Mouse (Mus musculus): ENCODE results near the gene Sema7a.

Gene Sema7a

DNA sequence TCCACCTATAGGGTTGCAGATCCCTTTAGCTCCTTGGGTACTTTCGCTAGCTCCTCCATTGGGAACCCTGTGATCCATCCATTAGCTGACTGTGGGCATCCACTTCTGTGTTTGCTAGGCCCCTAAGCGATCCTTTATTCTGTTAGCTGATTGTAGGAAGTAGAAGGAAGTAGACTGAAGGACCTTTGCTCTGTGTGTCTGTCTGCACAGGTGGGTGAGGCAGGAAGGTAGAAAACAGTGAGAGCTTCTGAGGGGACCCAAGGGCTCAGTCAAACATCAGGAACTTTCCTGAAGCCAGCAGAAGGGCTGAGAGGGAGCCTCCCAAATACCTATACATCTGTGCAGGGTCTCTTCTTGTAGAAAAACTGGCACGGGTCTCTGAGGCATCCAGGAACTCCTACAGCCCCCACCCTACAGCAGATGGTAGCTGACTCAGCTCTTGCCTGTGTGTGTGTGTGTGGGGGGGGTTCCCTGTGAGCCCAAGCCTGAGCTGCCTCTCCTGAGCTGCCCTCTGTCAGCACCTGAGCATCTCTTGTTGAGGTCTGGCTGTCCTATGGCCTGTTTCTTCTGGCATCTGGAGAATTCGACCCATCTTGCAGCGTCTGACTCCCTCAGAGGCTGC lies 35.4 kb downstream of the Sema7a start:
- DNase-seq (ENCODE audit: extremely low read depth, low read depth, low spot score), result no peak

GRCm38 (mm10) chr9:57978025-57978424 lies 38.1 kb downstream of the Sema7a start:
- no peak for DNase-seq (ENCODE audit: extremely low read depth, low read depth, low spot score)

- DNase-seq (ENCODE audit: extremely low read depth, low read depth, low spot score), result no peak
Measured at GRCm38 (mm10) chr9:57978858-57979257, 38.9 kb downstream of the Sema7a start.

- DNase-seq (ENCODE audit: extremely low read depth, low read depth, low spot score), result no peak
Measured at GRCm38 (mm10) chr9:57980570-57980969, 40.7 kb downstream of the Sema7a start.

- DNase-seq (ENCODE audit: extremely low read depth, low read depth, low spot score), result no peak
Measured at GRCm38 (mm10) chr9:57985304-57985703, 45.4 kb downstream of the Sema7a start.

GRCm38 (mm10) chr9:57986293-57986692 lies 46.4 kb downstream of the Sema7a start:
- DNase-seq (ENCODE audit: extremely low read depth, low read depth, low spot score), result no peak

DNA sequence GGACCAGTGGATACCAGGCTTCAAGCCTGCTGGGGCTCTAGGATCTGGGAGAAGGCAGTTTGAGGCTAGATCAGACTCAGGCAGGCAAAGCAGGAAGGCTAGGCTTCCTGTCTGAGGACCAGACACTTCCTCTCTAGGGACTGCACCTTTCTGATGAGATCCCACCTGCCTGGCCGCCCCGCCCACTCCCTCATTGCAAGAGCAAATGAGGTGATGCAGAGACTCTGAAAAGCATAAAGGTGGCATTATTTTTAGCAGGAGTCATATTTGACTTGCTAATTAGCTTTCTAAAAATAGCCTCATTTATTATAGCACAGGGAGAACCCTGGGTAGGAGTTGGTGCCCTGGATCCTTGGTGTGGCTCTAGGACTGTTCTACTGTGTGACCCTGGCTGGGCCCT lies 48.2 kb downstream of the Sema7a start:
- DNase-seq (ENCODE audit: extremely low read depth, low read depth, low spot score), result no peak

- DNase-seq (ENCODE audit: extremely low read depth, low read depth, low spot score), result no peak
Measured at GRCm38 (mm10) chr9:57989309-57989708, 49.4 kb downstream of the Sema7a start.

DNA sequence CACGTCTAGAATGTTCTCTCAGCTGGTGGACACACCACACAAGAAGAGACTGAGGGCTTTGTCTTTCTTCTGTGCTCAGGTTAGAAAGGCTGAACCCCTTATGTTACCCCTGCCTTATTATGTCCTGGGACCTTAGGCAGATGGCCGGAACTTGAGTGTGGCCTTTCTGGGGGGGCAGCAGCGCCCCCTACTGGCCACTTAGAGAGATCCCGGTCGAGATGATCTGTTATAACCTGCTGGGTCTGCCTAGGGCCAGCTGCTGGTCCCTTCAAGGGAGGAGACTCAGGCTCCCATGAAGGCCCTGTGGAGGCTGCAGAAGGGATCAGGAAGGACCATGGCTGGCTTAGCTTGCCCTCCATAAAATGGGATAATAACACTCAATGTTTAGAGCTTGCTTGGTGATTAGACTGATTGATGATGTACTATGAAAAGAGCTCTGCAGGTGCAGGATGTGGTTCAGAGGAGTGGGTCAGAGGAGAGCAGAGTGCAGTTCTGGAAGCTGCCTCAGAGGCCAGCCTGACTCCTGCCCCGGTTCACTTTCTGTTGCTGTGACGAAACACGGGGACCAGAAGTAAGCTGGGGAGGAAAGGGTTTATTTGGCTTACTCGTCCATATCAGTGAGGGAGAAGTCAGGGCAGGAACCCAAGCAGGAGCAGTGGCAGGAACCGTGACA lies 50.7 kb downstream of the Sema7a start:
- no peak for DNase-seq (ENCODE audit: extremely low read depth, low read depth, low spot score)

DNA sequence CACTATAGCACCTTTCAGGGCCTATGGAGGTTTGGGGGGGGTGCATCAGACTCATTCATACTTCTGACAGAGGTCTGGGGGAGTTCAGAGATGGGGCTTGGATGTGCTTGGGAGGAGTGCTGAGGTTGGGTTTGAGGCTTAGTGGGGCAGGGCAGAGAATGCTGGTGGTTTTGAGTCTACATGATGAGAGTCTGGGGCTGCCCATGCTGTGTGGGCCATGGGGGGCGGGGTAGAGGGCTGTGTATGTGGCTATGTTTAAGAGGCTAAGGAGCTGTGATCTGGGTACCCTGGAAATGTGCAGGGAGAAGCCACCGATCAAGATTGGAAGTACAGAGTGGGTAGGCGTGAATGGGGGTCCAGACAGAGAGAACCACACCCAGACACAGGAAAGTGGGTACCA lies 52.1 kb downstream of the Sema7a start:
- DNase-seq (ENCODE audit: extremely low read depth, low read depth, low spot score), result no peak

GRCm38 (mm10) chr9:57992781-57993591 lies 53.1 kb downstream of the Sema7a start:
- DNase-seq (ENCODE audit: extremely low read depth, low read depth, low spot score), result no peak

- DNase-seq (ENCODE audit: extremely low read depth, low read depth, low spot score), result no peak
Measured at GRCm38 (mm10) chr9:57995282-57995681, 55.4 kb downstream of the Sema7a start.

- no peak for DNase-seq (ENCODE audit: extremely low read depth, low read depth, low spot score)
Measured at GRCm38 (mm10) chr9:57997511-57998031, 57.7 kb downstream of the Sema7a start.

DNA sequence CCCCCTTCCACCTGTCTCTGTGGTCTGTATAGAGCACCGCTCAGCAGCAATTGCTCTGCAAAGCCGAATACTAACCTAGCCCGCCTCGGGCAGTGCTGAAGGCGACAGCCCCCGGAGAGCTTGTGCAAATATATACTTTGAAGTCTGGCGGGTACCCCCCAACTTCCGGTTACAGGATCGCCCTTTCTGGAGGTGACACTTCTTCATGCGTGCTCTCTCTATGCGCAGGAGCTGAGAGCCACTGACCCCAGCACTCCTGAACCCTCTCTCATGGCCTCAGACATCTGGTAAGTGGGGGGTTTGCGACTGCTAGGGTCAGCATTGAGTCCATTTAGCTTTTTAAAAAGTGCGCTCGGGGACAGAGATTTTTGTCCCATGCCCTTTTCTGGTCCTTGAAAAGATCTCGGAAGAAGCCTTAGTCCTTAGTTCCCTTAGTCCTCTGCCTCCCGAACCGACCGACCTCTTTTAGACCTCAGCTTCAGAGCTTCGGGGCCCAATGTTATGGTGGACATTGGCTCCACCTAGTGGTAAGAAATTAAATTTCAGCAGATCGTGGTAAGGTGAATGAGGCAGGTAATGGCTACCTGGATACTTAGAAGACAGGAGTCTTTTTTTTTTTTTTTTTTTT lies 58.2 kb downstream of the Sema7a start:
- no peak for DNase-seq (ENCODE audit: extremely low read depth, low read depth, low spot score)

DNA sequence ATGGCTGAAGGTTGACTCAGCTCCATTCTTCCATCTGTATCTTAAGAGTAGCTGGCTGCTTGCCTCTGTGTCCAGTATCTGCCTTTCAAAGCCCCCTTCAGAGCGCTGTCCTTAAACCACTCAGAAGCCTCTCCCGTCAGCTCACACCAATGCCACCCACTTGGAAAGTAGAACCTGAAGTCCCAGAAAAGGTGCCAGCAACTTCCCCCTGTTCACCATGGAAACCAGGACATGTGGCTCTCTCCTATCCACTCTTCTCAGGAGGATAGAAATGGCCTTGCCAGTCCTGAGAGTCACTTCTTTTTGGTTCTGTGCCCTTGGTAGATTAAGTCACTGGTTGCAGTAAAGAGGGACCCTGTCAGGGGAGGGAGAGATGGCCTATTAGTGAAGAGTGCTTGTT lies 58.8 kb downstream of the Sema7a start:
- no peak for DNase-seq (ENCODE audit: extremely low read depth, low read depth, low spot score)

GRCm38 (mm10) chr9:57999676-58000075 lies 59.8 kb downstream of the Sema7a start:
- DNase-seq (ENCODE audit: extremely low read depth, low read depth, low spot score), result no peak

- no peak for DNase-seq (ENCODE audit: extremely low read depth, low read depth, low spot score)
Measured at GRCm38 (mm10) chr9:58003272-58003671, 63.4 kb downstream of the Sema7a start.

- no peak for DNase-seq (ENCODE audit: extremely low read depth, low read depth, low spot score)
Measured at GRCm38 (mm10) chr9:58005753-58006461, 66.0 kb downstream of the Sema7a start, which contains the start of gene Cyp11a1. Cyp11a1 (plus strand) TSS chr9:58006411.

DNA sequence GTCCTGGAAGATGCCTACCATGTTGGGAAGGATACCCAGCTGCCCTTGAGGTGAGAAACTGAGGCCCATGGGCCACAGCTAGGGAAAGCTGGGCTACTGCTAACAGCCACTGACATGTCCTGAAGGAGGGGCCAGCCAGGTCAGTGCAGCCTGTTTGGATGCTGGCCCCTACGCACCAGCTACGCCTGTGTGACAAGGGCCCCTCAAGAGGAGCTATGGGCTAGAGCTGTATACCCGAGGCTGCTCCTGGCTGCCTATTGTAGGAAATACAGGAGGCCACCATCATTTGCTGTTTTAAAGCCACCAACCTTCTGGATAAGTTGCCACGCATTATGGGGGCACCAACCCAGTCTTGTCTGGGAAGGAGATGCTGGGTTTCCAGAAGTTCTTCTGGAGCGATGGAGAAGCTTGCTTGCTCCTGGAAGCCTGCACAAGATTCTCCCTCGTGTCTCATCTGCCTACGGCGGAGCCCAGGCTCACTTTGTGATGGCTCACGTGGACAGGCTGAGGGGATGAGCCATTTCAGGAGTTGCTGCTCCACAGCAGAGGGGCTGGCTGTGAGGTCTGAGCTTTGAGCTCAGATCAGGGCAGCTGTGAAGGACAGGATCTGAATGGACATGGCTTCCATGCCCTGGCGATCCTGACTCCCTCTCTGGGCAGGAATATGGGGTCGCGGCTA lies 68.6 kb downstream of the Sema7a start:
- DNase-seq (ENCODE audit: extremely low read depth, low read depth, low spot score), result no peak

DNA sequence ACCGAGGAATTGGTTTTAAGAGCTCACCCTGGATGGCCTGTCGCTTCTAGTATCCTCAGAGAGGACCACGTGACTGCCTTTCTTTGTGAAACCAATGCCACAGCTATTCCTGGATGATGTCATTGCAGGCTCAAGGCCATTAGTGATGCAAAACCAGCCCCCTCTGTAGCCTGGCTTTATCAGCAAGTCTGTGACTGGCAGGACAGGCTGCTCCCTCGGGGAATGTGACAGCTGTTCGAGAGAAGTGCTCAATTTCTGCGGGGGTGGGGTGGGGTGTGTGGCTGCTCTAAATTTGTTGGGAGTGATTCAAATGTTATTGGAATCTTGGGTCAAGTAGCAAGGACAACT lies 69.1 kb downstream of the Sema7a start:
- no peak for DNase-seq (ENCODE audit: extremely low read depth, low read depth, low spot score)
